Mouse (Mus musculus) stomach, postnatal 0 days (tissue): Measurements from ENCODE around the gene Cacna2d3. TPM values are rescaled to one million over a fixed set of nuclear protein-coding genes. Genes with fewer than 3 reads are reported as not detected.

Experiments
- ATAC-seq: fragments of 200-750 bp; cut with Nextera tagmentation; 2 replicates; pipeline ENCODE4 v1.8.0; 2017; ENCODE audit not compliant: low FRiP score, low TSS enrichment
- DNase-seq: peaks from one replicate; pipeline ENCODE4 v3.0.0-alpha.2; 2016; ENCODE audit warnings: low spot score
- H3K27ac ChIP-seq: fragments of 300-500 bp; sonication (generic); replicated peaks from 2 replicates; pipeline ENCODE4 v1.5.1; 2014; ENCODE audit warnings: mild to moderate bottlenecking, control low read depth
- H3K27me3 ChIP-seq: fragments of 300-500 bp; sonication (generic); 2 replicates; pipeline ENCODE4 v1.6.1; 2014; ENCODE audit warnings: low read length; ENCODE audit not compliant: control insufficient read depth, insufficient read depth
- H3K36me3 ChIP-seq: fragments of 300-500 bp; sonication (generic); 2 replicates; pipeline ENCODE4 v1.6.1; 2014; ENCODE audit warnings: low read length, mixed read lengths; ENCODE audit not compliant: control insufficient read depth, insufficient read depth
- H3K4me1 ChIP-seq: fragments of 300-500 bp; sonication (generic); replicated peaks from 2 replicates; pipeline ENCODE4 v1.6.1; 2014; ENCODE audit warnings: antibody characterized with exemption; ENCODE audit not compliant: control insufficient read depth, insufficient read depth
- H3K4me2 ChIP-seq: fragments of 300-500 bp; sonication (generic); replicated peaks from 2 replicates; pipeline ENCODE4 v1.6.1; 2014; ENCODE audit warnings: low read depth, mild to moderate bottlenecking, control low read depth, moderate library complexity
- H3K4me3 ChIP-seq: fragments of 300-500 bp; sonication (generic); 2 replicates; pipeline ENCODE4 v1.5.1; 2014; ENCODE audit warnings: low read depth, low read length, control low read depth
- H3K9ac ChIP-seq: fragments of 300-500 bp; sonication (generic); 2 replicates; pipeline ENCODE4 v1.6.1; 2014; ENCODE audit warnings: mild to moderate bottlenecking, low read length, control low read depth, mixed read lengths
- H3K9me3 ChIP-seq: fragments of 300-500 bp; sonication (generic); 2 replicates; pipeline ENCODE4 v1.6.1; 2016; ENCODE audit warnings: low read length; ENCODE audit not compliant: control insufficient read depth
- CTCF ChIP-seq: IDR thresholded peaks from 2 replicates; pipeline ENCODE4 v1.5.1; 2016; ENCODE audit warnings: antibody characterized with exemption, low read depth, mild to moderate bottlenecking, moderate library complexity
- EP300 ChIP-seq: optimal IDR thresholded peaks from 2 replicates; pipeline ENCODE3; 2016; ENCODE audit warnings: antibody characterized with exemption
- WGBS: fragments of 180-500 bp; shearing (Covaris S2); extraction: QIAGEN DNeasy Blood & Tissue Kit; methylation state at CpG from one replicate; pipeline ENCODE4 v1.1.7; 2014; 5-methylcytosine and 5-hydroxymethylcytosine counted together
- polyA plus RNA-seq: library from polyadenylated mRNA; unstranded; fragments of >200 nt; fragmentation: Nextera tagmentation; extraction: Ambion mirVana; gene quantifications from 2 replicates; pipeline ENCODE4 v1.2.1, GENCODE M21; 2015

Gene Cacna2d3
- polyA plus RNA-seq, 1 experiment from 2014 or later: 0.98 TPM

DNA sequence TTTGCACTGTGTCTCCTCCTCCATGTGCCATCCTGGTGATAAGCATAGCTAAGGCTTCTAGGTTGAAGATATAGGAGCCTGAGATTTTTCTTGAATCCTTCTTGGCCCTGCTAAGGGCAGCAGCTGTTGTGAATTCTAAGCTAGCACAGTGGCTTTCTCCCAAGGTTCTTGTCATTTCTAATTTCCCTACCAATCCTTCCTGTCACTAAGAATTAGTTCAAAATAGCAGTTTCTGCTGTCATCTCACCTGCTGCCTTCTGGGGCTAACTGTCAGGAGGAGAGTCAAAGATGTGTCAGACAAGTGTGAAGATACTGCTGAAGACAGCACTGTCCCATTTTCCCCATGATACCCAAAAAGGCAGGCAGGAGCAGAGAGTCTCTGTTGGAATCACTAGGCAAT is 525.5 kb downstream of the Cacna2d3 start:
- Histone ChIP-seq H3K4me2 (no peak overlapping the region), H3K9me3 (no peaks in the 10 kb centered on the region), H3K4me3 (no peak overlapping the region), H3K9ac (no peak overlapping the region), H3K4me1 (no peaks in the 10 kb centered on the region), H3K36me3 (no peaks in the 10 kb centered on the region), H3K27ac (no peak overlapping the region), H3K27me3 (no peaks in the 10 kb centered on the region)
- DNase-seq (no peak), ATAC-seq (no peak)
- no peak for TF ChIP-seq EP300
- no peak for TF ChIP-seq CTCF

DNA sequence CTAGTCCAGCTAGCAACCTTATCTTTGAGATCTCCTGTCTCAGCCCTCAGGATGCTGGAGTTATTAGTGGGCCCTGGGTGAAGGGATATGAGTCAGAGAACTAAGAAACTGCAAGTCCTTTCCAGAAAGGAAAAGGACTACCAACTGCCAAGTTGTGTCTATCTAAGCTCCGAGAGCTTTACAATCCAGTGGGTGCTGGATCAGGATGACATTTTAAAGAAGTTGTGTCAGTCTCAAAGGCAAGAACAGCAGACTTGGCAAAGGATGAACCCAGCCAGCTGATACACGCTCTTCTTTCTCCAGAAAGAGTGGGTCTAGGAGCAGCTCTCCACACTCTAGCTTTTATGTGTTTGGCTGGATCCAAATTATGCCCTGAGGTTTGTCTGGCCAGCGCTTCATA is 530.2 kb downstream of the Cacna2d3 start:
- WGBS: 84% methylated on average over 3 of the region's 3 CpGs
- no peak overlapping the region for H3K4me2 ChIP-seq
- TF ChIP-seq EP300 (no peak), CTCF (no peak)
- H3K27ac ChIP-seq: no peak overlapping the region
- H3K9ac ChIP-seq: no peak overlapping the region
- H3K4me1 ChIP-seq: no peaks in the 10 kb centered on the region
- H3K9me3 ChIP-seq: no peaks in the 10 kb centered on the region
- no peak overlapping the region for H3K4me3 ChIP-seq
- H3K36me3 ChIP-seq: no peaks in the 10 kb centered on the region
- no peak for ATAC-seq
- no peak for DNase-seq
- H3K27me3 ChIP-seq: no peaks in the 10 kb centered on the region

DNA sequence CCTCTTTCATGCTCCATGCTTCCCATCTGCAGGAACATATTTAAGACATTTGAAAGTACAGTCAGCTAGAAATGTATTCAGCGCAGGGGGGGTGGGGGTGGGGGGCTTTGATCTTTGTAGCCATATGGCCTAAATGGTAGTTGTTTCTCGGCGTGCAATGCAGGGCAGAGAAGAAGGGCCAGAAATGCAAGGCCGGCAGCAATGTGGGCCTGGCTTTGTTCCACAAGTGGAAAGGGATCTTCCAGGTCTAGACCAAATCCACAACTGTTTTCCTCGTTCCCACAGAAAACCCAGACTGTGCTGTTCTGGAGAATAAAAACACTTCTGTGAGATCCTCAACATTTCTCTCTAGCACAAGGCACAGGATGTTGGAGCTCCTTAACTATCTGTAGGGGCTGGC is 537.9 kb downstream of the Cacna2d3 start:
- ATAC-seq: no peak
- Histone ChIP-seq H3K27me3 (no peaks in the 10 kb centered on the region), H3K9ac (no peak overlapping the region), H3K4me1 (no peaks in the 10 kb centered on the region; the same call in 1 of the 2 replicates), H3K36me3 (no peaks in the 10 kb centered on the region), H3K4me2 (no peak overlapping the region), H3K4me3 (no peak overlapping the region), H3K9me3 (no peaks in the 10 kb centered on the region), H3K27ac (no peak overlapping the region)
- TF ChIP-seq CTCF: no peak
- TF ChIP-seq EP300: no peak
- WGBS: 79% methylated on average over 5 of the region's 5 CpGs
- DNase-seq: no peak

DNA sequence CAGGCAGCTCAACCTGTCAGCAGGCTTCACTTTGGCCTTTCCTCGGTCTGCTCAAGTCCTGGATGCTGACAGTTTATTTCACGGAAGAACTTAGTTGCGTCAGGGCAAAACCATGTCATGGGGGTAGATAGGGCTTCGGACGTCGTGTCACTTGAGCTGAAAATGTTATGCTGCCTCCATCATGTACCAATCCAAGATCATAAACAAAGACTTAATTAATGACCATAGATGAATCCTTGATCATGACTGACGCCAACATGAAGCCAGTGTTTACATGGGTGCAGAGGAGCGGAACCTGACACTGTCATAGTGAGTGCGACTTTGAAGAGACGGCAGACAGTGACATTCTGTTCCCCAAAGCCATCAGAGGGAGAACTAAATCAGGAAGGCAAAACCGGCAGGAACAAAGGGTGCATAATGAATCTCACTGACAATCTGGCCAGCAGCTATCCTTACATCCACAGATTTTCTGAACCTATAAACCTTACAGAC is 542.2 kb downstream of the Cacna2d3 start:
- H3K27ac ChIP-seq: no peak overlapping the region
- no peak for ATAC-seq

DNA sequence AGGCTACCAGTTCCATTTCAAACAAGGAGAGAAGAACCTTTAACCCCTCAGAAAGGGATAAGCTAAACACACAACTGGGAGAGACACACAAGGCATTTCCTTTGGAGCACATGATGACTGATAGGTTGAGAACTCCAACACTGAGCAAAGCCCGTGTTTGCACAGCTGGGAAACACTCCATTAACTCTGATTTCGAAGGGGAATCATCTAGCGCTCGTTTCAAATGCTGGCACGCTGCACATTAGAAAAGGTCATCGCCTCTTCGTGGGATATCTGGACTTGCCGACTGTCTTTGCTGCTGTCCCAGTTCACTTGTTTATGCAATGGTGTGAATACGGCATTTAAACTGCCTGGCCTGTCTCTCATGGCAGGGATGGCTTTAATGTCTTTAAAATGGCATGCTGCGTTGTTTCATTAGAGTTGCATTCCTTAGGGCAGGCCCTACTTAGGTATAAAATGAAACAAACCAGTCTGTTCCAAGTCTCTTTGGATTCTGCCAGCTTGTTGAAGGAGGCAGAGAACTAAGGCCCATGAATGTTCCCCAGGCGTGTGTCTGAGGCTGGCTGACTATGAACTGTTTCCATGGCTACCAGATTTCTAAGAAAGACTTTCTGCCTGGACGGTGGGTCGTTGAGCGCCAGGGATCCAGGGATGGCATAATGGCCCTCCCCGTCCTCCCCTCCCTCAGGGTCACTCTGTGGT is 542.8 kb downstream of the Cacna2d3 start:
- Histone ChIP-seq H3K27me3 (no peaks in the 10 kb centered on the region), H3K27ac (no peak overlapping the region), H3K36me3 (no peaks in the 10 kb centered on the region), H3K4me1 (no peaks in the 10 kb centered on the region; the same call in 1 of the 2 replicates), H3K4me2 (no peak overlapping the region), H3K9me3 (no peaks in the 10 kb centered on the region), H3K4me3 (no peak overlapping the region), H3K9ac (no peak overlapping the region)
- peak; percentile 15 for DNase-seq
- WGBS: 23% methylated on average over 15 of the region's 15 CpGs
- no peak for TF ChIP-seq CTCF
- no peak for TF ChIP-seq EP300
- ATAC-seq: no peak

More for the DNA sequence above, 542.2 kb downstream of the Cacna2d3 start:
- Histone ChIP-seq H3K4me3 (no peak overlapping the region), H3K36me3 (no peaks in the 10 kb centered on the region), H3K9ac (no peak overlapping the region), H3K27me3 (no peaks in the 10 kb centered on the region), H3K4me1 (no peaks in the 10 kb centered on the region; the same call in 1 of the 2 replicates), H3K9me3 (no peaks in the 10 kb centered on the region), H3K4me2 (no peak overlapping the region)
- 62% methylated on average over 11 of the region's 11 CpGs for WGBS
- DNase-seq: no peak
- TF ChIP-seq EP300: no peak
- no peak for TF ChIP-seq CTCF

DNA sequence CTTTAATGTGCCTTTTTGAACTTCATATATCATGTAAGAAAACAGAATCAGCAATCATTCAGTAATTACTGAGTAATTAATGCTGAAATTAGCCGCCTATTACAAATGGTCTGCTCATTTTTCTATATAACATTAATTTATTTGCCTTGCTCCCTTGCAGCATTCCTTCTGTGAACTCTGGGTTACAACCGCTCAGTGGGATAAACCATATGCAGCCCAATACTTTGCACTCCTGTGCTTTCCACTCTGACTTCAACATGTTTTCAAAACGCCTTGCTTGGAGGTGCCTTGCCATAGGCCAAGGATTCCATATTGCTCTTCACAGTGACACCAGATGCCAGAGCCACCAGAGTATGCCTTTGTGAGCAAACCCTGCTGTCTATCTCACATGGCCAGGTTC is 546.9 kb downstream of the Cacna2d3 start:
- DNase-seq (no peak), ATAC-seq (no peak)
- Histone ChIP-seq H3K9me3 (no peaks in the 10 kb centered on the region), H3K9ac (no peak overlapping the region), H3K4me1 (no peaks in the 10 kb centered on the region; the same call in 1 of the 2 replicates), H3K4me2 (no peak overlapping the region), H3K36me3 (no peaks in the 10 kb centered on the region), H3K27me3 (no peaks in the 10 kb centered on the region), H3K27ac (no peak overlapping the region), H3K4me3 (no peak overlapping the region)
- TF ChIP-seq CTCF: no peak
- no peak for TF ChIP-seq EP300
- 62% methylated on average over 3 of the region's 3 CpGs for WGBS
